Mouse (Mus musculus) adrenal gland, postnatal 4 days (tissue): Measurements from ENCODE around the gene Gper1. TPM values are rescaled to one million over a fixed set of nuclear protein-coding genes. Genes with fewer than 3 reads are reported as not detected.

Experiments used
- DNase-seq, 2 experiments: peaks; one replicate each; pipeline ENCODE4 v3.0.0; 2021 to 2022; ENCODE audit warnings: low spot score in 2 of 2, mixed read lengths in 2 of 2
- long read RNA-seq, 2 experiments: library from polyadenylated mRNA; stranded (forward); transcript quantifications; one replicate each; pipeline ENCODE4 v2.0.0; 2021
- total RNA-seq, 2 experiments: library from RNA; stranded (reverse); gene quantifications; 2 replicates each; pipeline ENCODE4 v1.2.3; 2021

Gene Gper1
- total RNA-seq: 1 to 10 TPM; 6.0 to 7.4 TPM
- long read RNA-seq, experiment 1, transcript Gper1-201 (3 exons, 2,537 nt): major isoform, 13 of 16 reads
- long read RNA-seq, experiment 1, partial matches to known transcripts: 2 of 16 reads
- long read RNA-seq, experiment 1, other reads (novel, unspliced or antisense): 1 of 16 reads
- long read RNA-seq, experiment 2, transcript Gper1-201 (3 exons, 2,537 nt): major isoform, 17 of 24 reads
- long read RNA-seq, experiment 2, partial matches to known transcripts: 1 of 24 reads
- long read RNA-seq, experiment 2, other reads (novel, unspliced or antisense): 6 of 24 reads

DNA sequence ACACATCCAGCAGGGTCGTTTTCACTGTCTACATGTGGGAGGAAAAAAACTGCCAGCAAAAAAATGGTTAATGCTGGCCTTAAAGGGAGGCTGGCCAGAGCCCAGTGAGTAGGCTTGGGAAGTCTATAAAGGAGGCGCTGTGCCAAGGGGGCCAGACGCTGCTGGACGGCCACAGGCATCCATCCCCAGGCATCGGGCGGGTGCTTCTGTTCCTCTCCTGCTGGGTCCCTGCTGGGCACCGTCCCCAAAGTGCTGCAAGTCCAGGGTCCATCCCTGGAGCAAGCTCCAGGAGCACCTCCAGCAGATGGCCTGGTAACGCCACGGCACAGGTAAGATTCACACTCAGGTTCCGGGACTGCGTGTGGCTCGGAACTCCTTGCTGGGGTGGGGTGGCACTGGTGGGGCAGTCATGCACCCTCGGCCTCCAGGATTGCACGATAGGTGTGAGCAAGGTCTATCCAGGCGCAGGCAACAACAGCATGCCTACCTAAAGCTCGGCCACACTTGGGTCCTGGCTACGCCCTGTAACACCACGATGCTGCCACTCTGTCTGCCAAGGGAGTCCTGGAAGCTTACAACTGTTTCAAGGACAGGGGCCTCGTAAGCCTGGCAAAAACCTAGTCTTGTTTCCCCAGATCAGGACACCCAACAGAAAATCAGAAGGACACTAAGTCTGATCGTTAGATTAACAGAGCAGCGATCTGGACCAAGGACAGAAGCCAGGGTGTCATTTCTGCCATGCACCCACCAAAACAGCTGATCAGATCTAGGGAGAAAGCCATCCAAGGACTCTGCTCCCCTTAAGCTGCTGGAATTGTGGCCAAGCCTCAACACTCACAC is at the start of gene Gper1:
Gene Gper1, plus strand, starts transcription at position 126 of the 840 bp plus-strand sequence.
- DNase-seq: peak in 1 of 2 experiments; percentile 46

DNA sequence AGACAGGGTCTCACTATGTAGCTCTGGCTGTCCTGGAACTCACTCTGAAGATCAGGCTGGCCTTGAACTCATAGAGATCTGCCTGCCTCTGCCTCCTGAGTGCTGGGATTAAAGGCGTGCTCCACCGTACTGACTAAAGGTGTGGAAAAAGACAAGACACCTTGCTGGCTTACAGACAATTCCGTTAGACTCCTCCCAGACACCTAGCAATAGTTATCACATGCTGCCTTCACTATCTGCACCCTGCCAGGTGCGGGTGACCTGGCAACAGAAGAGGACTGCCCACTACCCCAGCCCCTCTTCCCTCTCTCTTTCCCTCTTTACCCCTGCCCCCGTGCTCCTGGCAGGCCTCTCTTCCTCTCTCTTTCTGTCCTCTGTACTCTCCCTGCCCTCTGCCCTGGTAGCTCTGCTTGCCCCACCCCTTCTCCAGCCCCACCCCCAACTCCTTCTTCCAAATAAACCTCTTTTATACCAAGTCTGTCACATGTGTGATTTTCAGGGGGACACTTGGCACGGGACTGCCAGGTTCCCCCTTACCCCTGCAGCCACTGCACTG is 49.0 kb upstream of the Gper1 start:
- DNase-seq: no peak

DNA sequence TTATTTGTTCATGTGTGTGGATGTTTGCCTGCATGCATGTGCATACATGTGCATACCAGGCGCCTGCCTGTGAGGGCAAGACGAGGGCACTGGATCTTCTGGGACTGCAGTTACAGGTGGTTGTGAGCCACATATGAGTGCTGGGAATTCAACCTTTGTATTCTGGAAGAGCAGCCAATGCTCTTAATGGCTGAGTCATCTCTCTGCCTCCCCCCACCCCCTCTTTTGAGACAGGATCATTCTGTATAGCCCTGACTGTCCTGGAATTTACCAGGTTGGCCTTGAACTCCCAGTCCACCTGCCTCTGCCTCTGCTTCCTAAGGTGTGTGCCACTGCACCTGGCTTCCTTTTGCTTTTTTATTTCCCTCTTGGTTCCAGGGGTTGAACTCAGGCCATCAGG is 48.1 kb upstream of the Gper1 start:
- no peak for DNase-seq

DNA sequence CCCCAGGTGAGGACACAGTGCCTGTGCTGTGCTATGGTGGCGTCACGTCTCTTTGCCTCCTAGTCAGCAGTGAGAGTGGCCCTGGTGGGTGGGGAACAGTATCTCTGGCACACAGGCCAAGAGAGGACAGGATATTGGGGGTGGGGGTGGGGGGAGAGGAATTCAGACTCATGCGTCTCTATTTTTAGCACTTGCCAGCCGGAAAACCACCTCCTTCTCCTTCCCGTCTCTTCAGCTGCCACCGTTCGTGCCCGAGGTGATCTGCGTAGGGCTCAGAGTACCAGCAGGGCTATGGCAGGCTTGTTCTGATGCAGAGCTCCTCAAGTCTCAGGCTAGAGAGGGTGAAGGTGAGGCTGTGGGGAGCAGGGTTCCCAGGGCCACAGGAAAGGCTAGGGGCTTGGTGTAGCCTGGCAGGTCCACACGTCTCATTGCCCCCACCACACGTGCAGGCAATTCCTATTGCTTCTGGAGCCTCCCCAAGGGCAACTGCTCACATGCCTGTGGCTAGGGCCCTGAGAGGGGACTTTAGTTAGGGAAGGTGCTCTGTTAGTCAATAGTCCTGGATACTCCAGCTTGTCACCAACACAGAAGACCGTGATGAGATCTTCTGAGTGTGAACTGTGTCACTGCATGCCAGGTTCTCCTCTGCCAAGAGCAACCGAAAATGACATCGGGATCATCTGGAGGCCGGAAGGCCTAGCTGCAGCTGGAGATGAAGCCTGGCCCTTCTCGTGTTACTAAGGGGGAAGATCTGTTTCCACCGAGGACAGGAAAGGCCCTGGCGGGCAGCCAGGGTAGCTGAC is 45.3 kb upstream of the Gper1 start, which contains the start of gene Gpr146:
Gene Gpr146, plus strand, starts transcription at position 230 of the 803 bp plus-strand sequence.
- DNase-seq: peak; percentile 31 to 44

DNA sequence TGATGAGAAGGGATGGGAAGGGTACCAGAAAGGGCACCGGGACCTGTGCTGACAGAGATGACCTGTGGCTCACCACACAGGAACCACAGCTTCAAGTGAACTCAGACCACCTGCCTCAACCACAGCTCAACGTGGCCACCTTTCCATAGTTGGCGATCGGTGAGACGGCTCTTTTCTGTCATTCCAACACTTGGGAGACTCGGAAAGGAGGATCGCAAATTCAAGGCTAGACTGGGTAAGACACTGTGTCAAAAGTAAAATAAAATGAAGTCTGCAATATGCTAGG is 44.7 kb upstream of the Gper1 start:
- DNase-seq: no peak

DNA sequence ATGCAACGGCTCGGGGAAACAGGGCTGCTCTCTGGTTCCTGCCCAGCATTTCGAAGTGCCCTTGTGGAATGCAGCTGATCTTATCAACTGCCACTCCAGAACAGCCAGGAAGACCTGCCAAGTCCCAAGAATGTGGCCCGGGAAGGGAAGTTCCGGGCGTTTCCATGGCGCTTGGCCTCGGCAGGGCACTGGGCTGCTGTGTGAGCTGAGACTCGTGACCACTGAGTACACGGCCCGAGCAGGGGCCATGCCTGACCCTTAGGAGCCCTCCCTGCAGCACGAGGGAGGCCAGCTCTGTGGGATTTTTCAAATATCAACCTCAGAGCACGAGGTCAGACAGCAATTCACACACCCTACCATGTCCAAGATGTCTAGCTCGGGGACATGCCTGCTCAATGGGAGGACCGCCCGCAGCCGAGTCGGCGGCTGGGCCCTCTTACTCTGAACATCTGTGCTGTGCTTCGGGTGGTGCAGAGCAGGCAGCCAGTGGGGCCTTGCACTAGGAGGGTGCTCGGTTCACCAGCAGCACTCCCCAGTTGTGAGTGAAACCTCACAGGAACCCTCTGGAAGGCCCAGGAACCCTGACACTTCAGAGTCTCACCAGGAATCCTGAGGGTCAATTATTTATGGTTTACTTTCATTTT is 43.8 kb upstream of the Gper1 start:
- peak in 1 of 2 experiments; percentile 67 for DNase-seq

DNA sequence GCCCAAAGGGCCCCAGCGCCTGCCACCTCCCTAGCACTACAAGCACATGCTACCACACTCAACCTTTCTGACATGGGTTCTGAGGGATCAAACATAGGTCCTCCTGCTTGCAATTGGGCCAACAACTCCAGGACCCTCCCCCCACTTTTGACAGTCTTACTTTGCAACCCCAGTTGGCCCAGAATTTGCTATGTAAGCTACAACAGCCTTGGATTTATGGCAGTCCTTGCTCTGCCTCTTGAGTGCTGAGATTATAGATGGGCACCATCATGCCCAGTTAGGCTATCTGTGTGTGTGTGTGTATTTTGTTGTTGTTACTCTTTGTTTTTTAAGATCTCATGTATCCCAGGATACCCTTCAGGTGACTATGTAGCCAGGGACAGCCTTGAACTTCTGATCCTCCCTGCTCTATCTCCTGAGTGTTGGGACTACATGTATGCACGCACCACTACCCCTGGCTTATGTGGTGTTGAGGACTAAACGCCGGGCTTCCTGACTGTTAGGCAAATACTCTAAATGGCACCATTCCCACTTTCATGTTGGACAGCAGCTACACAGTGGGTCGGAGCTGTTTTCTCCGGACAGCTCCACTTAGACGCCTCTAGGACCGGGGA is 43.1 kb upstream of the Gper1 start:
- DNase-seq: no peak

DNA sequence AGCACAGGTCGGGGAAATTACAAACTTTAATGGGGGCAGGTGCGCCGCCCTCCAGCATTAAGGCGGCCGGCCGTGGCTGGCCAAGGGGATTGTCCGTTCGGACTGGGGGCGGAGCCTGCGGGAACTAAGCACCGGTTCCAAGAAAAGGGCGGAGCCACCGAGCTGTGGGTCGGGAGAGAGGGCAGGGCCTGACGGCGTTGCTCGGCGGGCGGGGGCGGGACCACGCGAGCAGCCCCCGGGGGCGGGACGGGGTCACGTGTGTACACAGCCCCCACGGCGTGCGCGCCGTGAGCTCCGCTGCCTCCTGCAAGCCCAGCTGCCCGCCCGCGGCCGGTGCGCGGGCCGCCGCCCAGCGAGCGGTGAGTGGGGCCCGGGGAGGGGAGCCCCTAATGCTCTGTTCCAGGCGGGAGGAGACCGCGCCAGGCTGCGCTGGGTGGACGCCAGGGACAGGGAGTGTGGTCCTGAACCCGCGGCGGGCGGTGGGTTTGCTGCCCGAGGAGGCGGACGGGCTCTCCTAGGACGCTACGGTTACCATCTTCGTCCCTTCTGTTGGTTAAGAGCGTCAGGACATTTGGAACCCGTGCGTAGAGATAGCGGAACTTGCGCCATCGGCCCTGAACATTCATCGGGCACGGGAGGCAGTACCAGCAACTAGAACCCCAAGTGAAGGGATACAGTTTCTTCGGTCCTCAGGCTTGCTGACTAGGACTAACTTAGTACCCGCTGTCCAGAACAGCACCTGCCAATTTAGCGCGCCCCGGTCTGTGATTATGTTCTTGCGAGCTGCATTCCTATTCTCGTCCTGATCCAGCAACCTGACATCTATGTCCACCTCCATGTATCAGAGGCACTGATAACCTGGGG is 42.3 kb upstream of the Gper1 start:
- DNase-seq: peak; percentile 86 to 88

DNA sequence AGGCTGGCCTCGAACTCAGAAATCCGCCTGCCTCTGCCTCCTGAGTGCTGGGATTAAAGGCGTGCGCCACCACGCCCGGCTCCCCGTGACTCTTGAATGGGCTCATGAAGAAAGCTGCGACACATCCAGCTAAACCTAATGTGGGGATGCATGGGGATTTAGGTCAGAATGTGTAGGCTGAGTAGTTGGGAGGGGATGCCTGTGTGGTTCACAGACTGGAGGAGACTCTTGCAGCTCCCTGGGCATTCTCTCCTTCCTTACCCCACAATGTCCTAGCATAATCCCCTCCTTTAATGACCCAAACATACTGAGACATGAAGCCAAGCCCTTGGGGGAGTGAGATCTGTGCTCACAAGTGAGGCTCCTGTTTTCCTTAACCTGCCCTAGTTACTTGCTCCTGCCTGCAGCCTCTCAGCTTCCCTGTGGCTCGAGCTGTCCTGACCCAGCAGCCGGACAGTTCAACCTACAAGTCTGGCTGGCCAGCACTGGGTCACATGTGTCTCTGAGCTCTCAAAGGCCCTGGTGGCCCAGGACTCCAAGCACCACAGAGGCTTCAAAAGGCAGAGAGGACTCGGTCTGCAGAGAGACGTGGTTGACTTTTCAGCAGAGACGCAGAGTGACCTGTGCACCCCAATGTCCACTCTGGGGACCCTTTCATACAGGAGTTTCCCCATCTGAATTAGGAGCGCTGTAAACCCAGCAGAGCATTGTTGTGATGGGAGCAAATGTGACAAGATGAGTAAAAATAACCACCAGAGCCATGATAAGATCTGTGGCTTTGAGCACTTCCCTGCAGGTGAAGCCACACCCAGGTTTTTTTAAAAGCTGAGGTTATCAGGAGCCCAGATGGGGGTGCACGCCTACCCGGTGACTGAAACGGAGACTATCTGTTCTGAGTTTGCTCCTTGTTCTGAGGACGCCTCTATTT is 41.1 kb upstream of the Gper1 start:
- no peak for DNase-seq

DNA sequence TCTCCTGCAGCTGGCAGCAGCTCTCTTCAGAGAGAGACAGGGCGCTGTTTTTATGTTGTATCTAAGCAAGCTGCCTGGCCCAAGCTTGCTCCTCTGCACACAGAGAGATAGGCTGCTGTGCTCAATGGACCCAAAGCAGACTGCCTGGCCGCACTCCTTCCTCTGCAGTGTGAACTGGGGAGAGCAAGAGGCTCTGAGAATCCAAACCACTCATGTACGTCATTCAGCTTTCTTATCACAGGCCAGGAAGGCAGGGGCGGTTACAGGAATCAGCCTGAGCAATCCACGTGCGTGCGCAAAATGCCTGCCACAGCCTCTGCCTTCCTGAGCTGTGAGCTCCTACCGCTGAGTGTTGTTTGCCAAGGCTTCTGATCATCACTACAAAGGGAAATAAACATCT is 40.2 kb upstream of the Gper1 start:
- DNase-seq: no peak

DNA sequence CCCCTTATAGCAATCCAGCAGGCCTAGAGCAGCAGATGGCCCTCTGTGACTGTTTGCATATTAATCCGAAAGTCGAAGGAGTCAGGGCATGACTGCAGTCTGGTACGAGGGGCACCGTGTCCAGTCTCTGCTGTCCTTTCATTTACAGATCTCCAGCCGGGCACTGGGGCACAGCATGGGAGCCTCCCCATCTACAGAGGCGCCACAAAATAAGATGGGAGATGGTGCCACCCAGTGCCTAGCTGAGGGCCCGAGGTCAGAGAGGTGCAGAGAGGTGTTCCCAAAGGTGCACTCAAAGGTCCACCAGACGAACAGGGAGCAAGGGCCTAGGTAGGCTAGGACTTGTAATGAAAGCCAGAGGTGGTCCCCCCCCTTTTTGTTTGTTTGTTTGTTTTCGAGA is 39.7 kb upstream of the Gper1 start:
- no peak for DNase-seq

DNA sequence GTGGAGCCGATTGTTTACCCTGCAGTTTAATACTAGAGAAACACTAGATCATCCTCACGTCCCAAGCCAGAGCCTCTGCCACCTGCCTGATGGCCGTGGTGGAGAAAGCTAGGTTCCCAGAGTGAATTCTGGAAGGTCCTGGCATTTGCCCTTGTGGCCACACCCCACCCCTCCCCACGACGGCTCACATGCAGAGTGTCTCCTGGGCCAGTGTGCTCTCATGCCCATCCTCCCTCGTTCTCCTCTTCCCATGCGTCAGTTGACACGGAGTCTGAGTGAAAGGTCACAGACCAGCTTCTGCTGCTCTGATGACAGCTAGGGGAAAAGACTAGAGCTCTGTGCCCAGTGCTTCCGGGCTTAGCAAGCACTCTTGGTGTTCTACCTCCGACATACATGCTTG is 38.4 kb upstream of the Gper1 start:
- no peak for DNase-seq

DNA sequence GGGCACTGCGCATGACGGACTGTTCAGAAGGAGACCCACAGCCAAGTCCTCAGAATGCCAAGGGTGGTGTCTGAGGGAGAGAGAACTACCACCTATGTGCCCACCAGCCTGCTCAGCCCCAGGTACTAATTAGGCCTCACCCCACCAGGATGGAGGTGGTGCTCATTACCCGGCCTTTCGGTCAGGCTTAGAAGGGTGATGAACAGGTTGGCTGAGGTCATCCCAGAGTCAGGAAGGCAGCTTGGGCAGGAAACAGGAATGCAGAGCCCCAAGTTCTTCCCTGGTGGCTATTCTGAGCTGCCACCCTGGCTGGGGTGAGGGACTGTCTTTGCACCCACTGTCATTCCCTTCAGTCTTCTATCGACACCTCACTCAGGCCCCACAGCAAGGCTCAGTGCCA is 36.9 kb upstream of the Gper1 start:
- DNase-seq: no peak

DNA sequence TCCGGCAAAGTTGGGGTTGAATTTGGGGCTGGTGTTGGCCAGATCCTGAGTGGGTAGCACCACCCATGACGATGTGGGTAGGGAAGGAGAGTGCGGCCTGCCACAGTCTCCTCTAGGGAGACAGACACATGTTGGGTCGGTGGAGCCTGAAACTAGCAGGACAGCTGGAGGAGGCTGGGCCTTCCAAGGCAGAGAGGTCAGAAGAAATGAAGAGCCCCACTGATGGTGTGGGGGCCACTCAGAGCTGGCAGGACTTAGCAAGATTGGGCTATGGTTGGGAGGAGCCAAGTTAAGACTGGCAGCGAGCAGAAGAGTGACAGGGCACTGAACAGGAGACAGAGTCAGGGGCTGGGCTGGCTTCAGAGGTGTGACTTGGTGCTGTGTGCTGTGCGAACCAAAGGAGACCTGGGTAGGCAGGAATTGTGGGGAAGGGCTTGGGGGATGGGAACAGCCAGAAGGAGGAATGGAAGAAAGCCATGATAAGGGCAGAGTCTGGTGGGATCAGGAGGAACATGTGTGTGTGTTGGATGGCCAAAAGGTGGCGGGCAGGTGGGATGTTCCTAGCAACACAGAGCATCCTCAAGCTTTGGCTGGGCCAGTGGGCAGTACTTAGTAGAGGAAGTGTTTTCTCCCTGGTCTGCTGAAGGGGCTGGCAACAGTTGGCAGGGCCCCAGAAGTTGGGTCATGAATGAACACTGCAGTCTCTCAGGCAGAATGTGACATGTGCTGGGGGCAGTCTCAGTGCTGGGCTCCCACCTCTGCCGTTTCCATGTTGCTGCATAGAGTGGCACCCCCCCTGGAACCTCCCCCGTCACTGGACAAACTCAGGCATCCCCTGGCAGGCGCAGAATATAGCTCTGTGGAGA is 35.4 kb upstream of the Gper1 start:
- DNase-seq: no peak

DNA sequence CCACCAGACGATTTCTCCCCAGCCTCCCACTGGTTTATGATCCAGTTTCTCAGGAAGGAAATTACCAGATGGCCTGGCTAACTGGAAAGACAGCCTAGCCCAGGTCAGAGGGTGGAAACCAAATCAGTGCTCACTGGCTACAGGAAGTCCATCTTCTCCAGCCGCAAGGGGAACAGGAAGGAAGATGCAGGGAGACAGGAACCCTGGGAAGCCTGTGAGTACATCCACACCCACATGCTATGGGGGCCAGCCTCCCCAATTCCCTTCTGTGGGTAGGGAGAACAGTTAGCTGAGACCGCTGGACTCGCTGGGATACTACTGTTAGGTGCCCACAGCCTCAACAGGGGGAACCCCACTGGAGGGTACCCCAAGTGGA is 34.8 kb upstream of the Gper1 start:
- no peak for DNase-seq

DNA sequence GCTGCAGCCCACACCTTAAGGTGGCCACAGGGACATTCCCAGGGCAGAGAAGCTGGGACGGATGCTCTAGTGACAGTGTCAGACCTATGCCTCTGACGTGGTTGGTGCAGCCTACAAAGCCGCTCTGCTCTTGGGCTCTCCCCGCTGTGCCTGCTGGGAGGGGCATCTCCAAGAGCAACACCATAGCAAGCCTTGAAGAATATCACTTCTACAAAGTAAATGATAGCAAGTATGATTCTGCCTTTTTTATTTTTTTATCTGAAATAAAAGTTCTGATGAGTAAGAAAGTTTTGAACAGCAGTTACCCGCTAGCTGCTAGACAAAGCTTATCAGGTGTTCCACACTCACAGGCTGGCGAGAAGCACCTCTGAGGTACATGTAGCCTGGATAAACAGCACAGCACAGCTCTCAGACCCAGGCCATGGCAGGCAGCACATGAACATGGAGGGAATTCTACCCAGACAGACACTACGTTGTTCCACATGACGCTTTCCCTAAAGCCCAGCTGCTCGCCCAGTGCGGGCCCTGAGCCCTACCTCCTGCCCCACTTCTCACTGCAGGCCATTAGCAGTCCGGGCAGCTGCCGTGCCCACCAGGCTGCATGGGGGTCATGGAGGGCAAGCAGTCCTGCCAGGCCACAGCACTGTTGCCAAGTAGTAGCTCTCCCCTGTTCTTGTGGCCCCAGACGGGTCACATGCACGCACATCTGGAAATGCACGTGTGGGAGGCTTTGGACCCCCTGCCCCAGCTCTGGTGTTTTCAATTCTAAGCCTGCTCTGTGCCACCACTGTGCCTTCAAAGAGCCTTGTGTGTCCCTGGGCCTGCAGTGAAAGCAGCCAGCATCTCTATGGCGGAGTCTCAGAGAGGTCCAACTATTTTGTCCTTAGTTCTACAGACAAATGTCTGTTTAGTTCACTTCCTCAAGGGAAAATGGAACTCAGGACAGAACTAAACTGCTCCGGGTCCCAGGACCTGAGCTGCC is 34.0 kb upstream of the Gper1 start:
- no peak for DNase-seq
